Mouse (Mus musculus) liver, embryonic 13.5 days (tissue): ENCODE results near the gene Sorcs3. TPM values are rescaled to one million over a fixed set of nuclear protein-coding genes. Genes with fewer than 3 reads are reported as not detected.

Experiments
- ATAC-seq: fragments of 200-750 bp; cut with Nextera tagmentation; 2 replicates; pipeline ENCODE4 v1.8.0; 2017; ENCODE audit warnings: low read depth, mild to moderate bottlenecking, moderate number of reproducible peaks, moderate library complexity
- DNase-seq: peaks from one replicate; pipeline ENCODE4 v3.0.0; 2022
- H3K27ac ChIP-seq: fragments of 300-500 bp; sonication (generic); 2 replicates; pipeline ENCODE4 v1.5.1; 2015; ENCODE audit warnings: moderate library complexity, mild to moderate bottlenecking, inconsistent platforms
- H3K27me3 ChIP-seq: fragments of 300-500 bp; sonication (generic); 2 replicates; pipeline ENCODE4 v1.6.1; 2015; ENCODE audit warnings: mild to moderate bottlenecking, inconsistent platforms
- H3K36me3 ChIP-seq: fragments of 300-500 bp; sonication (generic); 2 replicates; pipeline ENCODE4 v1.6.1; 2015; ENCODE audit warnings: mild to moderate bottlenecking, inconsistent platforms
- H3K4me1 ChIP-seq: fragments of 300-500 bp; sonication (generic); replicated peaks from 2 replicates; pipeline ENCODE4 v1.6.1; 2015; ENCODE audit warnings: inconsistent platforms
- H3K4me2 ChIP-seq: fragments of 300-500 bp; sonication (generic); 2 replicates; pipeline ENCODE4 v1.6.1; 2015; ENCODE audit warnings: inconsistent platforms, mild to moderate bottlenecking, moderate library complexity
- H3K4me3 ChIP-seq: fragments of 300-500 bp; sonication (generic); replicated peaks from 2 replicates; pipeline ENCODE4 v1.5.1; 2015; ENCODE audit warnings: mild to moderate bottlenecking, inconsistent platforms
- H3K9ac ChIP-seq: fragments of 300-500 bp; sonication (generic); 2 replicates; pipeline ENCODE4 v1.6.1; 2015; ENCODE audit warnings: mild to moderate bottlenecking, inconsistent platforms
- H3K9me3 ChIP-seq: fragments of 300-500 bp; sonication (generic); replicated peaks from 2 replicates; pipeline ENCODE4 v1.6.1; 2016; ENCODE audit warnings: inconsistent platforms
- WGBS: fragments of 180-500 bp; shearing (Covaris S2); methylation state at CpG from one replicate; pipeline ENCODE4 v1.1.7; 2015; ENCODE audit not compliant: insufficient replicate concordance; 5-methylcytosine and 5-hydroxymethylcytosine counted together
- polyA plus RNA-seq: library from polyadenylated mRNA; unstranded; fragments of >200 nt; fragmentation: Nextera tagmentation; extraction: Ambion mirVana; gene quantifications from 2 replicates; pipeline ENCODE4 v1.2.1, GENCODE M21; 2015

Gene Sorcs3
- polyA plus RNA-seq, 1 experiment from 2014 or later: 0.13 TPM

DNA sequence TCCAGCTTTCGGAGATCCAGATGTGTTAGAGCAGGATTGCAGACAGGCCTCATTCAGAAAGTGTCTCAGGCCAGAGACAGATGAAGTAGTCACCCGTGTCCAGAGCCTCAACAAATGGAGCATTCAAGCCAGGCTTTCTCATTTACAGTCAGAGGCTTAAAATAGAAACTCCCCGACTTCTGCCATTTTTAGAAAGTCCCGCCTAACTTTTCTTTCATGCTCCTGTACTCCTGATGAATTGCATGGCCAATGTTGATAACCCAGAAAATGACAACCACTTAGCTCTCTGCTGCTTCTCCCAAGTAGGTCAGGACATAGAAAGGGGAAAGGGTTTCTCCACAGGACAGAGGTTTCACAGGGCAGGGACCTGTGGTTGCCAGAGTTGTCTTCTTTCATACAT lies 261.6 kb downstream of the Sorcs3 start:
- no peak overlapping the region for H3K27ac ChIP-seq
- ATAC-seq (no peak), DNase-seq (no peak)
- no peaks in the 10 kb centered on the region for H3K36me3 ChIP-seq
- H3K4me3 ChIP-seq: no peak overlapping the region
- no peaks in the 10 kb centered on the region for H3K4me1 ChIP-seq
- no peaks in the 10 kb centered on the region for H3K27me3 ChIP-seq
- H3K9me3 ChIP-seq: no peaks in the 10 kb centered on the region
- H3K9ac ChIP-seq: no peak overlapping the region
- H3K4me2 ChIP-seq: no peak overlapping the region
- 55% methylated on average over 4 of the region's 4 CpGs for WGBS

DNA sequence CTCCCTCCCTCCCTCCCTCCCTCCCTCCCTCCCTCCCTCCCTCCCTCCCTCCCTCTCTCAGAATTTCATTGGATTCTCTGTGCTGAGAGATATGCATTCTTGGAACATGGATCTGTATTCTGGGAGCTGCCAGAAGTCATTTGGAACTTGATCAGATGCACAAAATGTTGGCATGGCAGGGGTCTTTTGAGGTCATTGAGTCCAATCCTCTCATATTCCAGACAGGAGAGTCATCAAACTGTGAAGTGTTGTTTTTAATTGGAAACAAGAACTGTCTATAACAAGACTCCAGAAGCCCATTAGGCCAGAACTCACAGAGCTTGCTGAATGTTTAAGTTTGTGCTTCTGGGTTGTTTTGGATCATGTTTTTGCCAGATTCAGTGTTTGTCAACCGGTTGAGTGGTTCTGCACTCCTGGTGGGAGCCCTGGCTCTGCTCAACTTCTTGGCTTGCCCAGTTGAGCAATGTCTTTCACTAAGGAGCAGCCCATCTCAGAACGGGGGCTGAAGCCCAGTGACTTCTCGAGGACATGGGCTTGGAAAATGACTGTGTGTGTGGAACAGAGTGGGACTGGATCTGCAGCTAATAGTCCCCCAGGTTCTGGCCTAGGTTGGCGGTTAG lies 264.1 kb downstream of the Sorcs3 start:
- no peak for ATAC-seq
- no peak overlapping the region for H3K27ac ChIP-seq
- WGBS: 52% methylated on average over 4 of the region's 4 CpGs
- no peaks in the 10 kb centered on the region for H3K36me3 ChIP-seq
- no peaks in the 10 kb centered on the region for H3K4me1 ChIP-seq
- no peak overlapping the region for H3K9ac ChIP-seq
- no peaks in the 10 kb centered on the region for H3K27me3 ChIP-seq
- H3K9me3 ChIP-seq: no peaks in the 10 kb centered on the region
- no peak for DNase-seq
- no peak overlapping the region for H3K4me3 ChIP-seq
- H3K4me2 ChIP-seq: no peak overlapping the region

DNA sequence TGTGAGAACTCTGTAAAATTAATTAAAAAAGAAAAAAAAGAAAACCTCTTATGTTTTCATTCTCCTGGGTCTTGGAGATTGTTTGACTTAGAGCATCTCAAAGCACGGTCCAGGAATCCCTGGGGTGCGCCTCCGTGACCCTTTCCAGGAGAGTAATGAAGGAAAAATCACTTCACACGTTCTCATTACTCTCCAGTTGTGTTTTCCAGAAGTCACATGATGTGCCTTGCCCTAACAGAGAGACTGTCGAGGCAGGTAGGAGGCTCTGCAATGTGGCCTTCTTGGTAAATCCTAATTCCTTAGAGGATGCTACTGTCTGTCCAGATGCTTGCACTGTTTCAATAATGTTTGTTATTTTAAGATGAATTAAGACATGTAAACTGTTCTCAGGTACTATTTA lies 266.1 kb downstream of the Sorcs3 start:
- H3K4me2 ChIP-seq: no peak overlapping the region
- no peaks in the 10 kb centered on the region for H3K9me3 ChIP-seq
- DNase-seq (no peak), ATAC-seq (no peak)
- H3K36me3 ChIP-seq: no peaks in the 10 kb centered on the region
- no peaks in the 10 kb centered on the region for H3K27me3 ChIP-seq
- 60% methylated on average over 5 of the region's 5 CpGs for WGBS
- no peak overlapping the region for H3K9ac ChIP-seq
- no peaks in the 10 kb centered on the region for H3K4me1 ChIP-seq
- H3K27ac ChIP-seq: no peak overlapping the region
- H3K4me3 ChIP-seq: no peak overlapping the region

DNA sequence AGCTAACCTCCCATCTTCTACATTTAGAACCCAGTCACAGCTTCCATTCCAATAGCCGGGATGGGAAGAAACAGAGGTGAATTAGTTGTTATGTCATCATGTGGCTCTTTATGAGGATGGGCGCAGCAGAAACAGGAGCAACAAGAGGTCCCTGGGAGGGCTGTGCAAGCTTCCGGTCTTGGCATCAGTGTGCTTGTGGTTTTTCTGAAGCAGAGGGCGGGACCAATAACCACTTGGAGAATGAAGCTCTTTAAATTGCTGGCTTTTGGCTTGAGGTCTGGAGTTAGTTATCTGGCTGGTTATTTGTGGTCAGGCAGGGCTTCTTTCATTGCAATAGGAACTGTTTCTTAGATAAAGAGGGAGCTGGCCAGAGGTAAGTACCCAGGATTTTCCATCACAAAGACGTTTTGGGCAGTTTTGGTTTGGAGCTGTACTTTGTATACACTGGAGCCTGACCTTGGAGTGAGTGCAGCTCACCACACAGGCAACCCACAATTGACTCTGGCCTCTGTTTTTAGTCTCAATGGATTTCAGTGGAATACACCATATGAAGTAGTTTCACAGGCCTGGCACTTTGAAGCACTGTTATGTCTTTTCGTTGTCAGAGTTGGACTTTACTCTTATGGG lies 270.1 kb downstream of the Sorcs3 start:
- no peak for ATAC-seq
- H3K4me1 ChIP-seq: no peaks in the 10 kb centered on the region
- no peak for DNase-seq
- no peaks in the 10 kb centered on the region for H3K36me3 ChIP-seq
- no peak overlapping the region for H3K9ac ChIP-seq
- H3K27me3 ChIP-seq: no peaks in the 10 kb centered on the region
- no peak overlapping the region for H3K4me2 ChIP-seq
- H3K4me3 ChIP-seq: no peak overlapping the region
- no peaks in the 10 kb centered on the region for H3K9me3 ChIP-seq
- 42% methylated on average over 6 of the region's 6 CpGs for WGBS
- H3K27ac ChIP-seq: no peak overlapping the region

DNA sequence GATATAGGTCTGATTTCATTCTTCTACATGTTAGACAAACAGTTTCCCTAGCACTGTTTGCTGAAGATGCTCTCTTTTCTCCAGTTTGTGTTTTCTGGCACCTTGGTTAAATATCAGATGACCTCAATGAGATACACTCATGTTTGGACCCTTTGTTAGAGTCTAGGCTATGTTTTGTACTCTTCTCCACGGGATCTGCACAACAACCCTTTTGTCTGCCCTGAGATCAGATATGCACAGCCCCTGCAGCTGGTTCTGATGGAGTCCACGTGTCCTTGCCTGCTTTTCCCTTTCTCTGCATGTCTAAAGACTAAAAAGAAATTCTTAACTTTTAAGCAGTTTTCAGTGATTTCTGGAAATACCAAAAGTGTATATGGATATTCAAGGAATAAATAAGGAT lies 273.0 kb downstream of the Sorcs3 start:
- H3K27ac ChIP-seq: no peak overlapping the region
- no peaks in the 10 kb centered on the region for H3K27me3 ChIP-seq
- no peaks in the 10 kb centered on the region for H3K4me1 ChIP-seq
- H3K9ac ChIP-seq: no peak overlapping the region
- H3K36me3 ChIP-seq: no peaks in the 10 kb centered on the region
- no peak overlapping the region for H3K4me3 ChIP-seq
- no peak overlapping the region for H3K4me2 ChIP-seq
- WGBS: 37% methylated on average over 2 of the region's 2 CpGs
- no peaks in the 10 kb centered on the region for H3K9me3 ChIP-seq
- DNase-seq (no peak), ATAC-seq (no peak)

DNA sequence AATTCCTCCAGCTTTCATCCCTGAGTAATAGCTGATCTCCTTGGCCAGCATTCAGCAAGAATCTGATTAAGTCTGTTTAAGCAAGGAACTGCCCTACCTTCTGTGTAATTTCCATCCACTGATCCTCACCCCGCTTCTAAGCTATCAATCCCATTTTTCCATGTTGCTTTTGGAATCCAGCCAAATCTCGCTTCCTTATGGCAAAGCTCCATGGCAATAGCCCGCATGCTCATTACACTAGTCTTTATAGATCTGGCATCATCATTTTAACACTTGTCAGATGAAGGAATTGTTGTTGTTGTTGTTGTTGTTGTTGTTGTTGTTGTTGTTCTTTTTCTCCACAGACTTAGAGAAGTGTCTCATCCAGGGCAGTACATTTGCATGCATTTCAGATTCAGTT lies 277.1 kb downstream of the Sorcs3 start:
- ATAC-seq: no peak
- Histone ChIP-seq H3K27ac (no peak overlapping the region), H3K36me3 (no peaks in the 10 kb centered on the region), H3K9ac (no peak overlapping the region), H3K9me3 (no peaks in the 10 kb centered on the region), H3K4me3 (no peak overlapping the region), H3K27me3 (no peaks in the 10 kb centered on the region), H3K4me2 (no peak overlapping the region), H3K4me1 (no peaks in the 10 kb centered on the region)
- DNase-seq: no peak
- 49% methylated on average over 3 of the region's 3 CpGs for WGBS

DNA sequence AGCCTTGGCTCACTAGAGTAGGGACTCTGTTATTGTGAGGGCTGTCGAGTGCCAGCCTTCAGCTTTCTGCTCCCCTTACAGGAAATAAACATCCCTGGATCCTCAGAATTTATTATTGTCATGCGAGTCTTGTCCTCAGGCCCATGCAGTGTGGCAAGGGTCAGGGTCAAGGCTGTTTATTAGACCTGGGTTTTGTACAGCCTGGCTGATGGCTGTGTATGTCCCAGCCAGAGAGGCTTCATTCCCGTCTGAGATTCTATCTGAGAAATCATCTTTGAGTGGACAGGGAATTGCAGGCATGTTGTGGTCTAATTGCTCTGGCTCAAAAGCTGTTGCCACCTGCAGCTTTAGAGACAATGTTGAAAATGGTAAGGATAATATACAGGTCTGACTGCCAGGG lies 285.3 kb downstream of the Sorcs3 start:
- H3K9ac ChIP-seq: no peak overlapping the region
- no peaks in the 10 kb centered on the region for H3K4me1 ChIP-seq
- 61% methylated on average over 3 of the region's 3 CpGs for WGBS
- ATAC-seq (no peak), DNase-seq (no peak)
- H3K9me3 ChIP-seq: no peaks in the 10 kb centered on the region
- H3K27me3 ChIP-seq: no peaks in the 10 kb centered on the region
- H3K36me3 ChIP-seq: no peaks in the 10 kb centered on the region
- no peak overlapping the region for H3K4me3 ChIP-seq
- no peak overlapping the region for H3K27ac ChIP-seq
- H3K4me2 ChIP-seq: no peak overlapping the region

DNA sequence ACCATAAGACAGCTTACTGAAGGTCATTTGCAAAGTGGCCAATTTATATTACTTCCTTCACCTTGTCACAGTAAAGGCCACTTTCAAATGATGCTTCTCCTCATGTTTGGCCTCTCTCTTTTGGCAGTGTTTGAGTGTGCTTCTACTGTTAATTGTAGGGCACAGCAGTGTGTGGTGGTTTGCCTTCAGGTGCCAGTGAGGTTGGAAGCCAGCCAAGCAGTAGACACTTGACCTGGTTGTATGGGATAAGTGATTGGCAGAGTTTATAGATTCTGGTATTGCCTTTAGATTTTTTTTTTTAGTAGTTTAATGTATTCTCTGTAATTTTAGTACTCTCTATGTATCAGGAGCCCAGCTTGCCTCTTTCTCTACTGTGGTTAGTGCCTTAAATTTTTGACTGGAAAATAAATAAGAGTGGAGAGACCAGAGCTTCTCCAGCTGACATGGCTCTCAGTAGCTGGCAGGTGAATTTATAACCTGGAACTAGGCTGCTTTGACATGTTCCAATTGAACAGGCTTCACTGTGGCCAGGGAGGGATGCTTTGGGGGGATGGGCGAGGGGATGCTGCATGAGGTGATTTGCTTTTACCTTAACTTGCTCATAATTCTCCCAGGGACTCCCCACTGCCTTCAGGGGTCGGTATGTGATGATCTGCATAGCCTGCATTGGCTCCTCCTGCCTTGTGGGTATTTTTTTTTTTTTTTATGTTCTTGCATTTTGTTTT lies 298.2 kb downstream of the Sorcs3 start:
- Histone ChIP-seq H3K9me3 (no peaks in the 10 kb centered on the region), H3K4me3 (no peak overlapping the region), H3K4me1 (no peaks in the 10 kb centered on the region), H3K4me2 (no peak overlapping the region), H3K36me3 (no peaks in the 10 kb centered on the region), H3K9ac (no peak overlapping the region), H3K27ac (no peak overlapping the region), H3K27me3 (no peaks in the 10 kb centered on the region)
- 30% methylated on average over 2 of the region's 2 CpGs for WGBS
- DNase-seq: no peak
- no peak for ATAC-seq

DNA sequence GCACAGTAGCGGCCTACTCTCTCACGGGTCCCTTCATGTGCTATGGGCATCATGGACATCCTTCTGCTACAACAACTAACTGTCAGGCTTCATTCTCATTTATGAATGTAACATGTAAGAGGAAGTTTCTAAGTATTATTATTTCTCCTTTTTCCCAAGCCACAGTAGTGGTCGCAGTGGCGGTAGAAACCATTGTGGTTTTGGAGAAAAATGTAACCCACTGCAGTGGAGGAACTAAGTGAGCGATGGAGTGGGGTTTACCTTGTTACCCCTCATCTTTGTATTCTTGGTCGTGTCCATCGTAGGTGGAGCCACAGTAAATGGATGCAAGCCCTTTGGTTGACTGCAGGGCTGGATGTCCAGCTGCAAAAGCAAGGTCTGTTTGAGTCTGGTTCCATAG lies 318.0 kb downstream of the Sorcs3 start:
- Histone ChIP-seq H3K4me1 (no peaks in the 10 kb centered on the region), H3K27ac (no peak overlapping the region), H3K9ac (no peak overlapping the region), H3K4me3 (no peak overlapping the region), H3K36me3 (no peaks in the 10 kb centered on the region), H3K4me2 (no peak overlapping the region), H3K9me3 (peaks cover 3% of the 10 kb centered on the region; the same call in 1 of the 2 replicates), H3K27me3 (no peaks in the 10 kb centered on the region)
- no peak for DNase-seq
- 60% methylated on average over 7 of the region's 7 CpGs for WGBS
- no peak for ATAC-seq

DNA sequence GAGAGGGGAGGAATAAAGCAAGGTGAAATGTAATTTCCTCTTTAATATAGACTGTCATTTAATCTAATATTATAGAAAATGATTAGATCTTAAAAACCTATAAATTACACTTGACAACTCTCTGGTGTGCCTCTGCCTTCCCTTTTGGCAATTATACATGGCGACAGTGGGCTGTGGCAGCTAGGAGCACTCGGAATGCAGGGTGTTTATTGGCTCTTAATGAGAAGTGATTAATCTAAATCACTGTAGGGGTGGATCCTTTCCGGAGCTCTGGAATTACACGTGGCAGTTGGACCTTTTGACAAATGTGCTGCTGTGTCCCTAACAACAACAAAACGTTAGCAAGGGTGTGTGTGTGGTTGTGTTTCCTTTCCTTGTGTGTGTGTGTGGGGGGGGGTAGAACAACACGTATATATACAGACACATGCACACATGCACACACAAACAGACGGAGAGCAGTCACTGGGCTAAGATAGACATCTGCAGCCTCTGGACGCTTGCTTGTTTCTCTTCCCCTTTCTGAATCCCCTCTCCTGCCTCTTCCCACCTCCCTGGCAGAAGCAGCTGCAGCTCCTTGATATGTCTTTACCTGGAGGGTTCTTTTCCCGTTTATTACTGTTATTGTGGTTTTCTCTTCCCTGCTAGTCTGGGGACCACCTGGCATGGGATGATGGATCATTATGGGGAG lies 318.8 kb downstream of the Sorcs3 start:
- no peak for ATAC-seq

DNA sequence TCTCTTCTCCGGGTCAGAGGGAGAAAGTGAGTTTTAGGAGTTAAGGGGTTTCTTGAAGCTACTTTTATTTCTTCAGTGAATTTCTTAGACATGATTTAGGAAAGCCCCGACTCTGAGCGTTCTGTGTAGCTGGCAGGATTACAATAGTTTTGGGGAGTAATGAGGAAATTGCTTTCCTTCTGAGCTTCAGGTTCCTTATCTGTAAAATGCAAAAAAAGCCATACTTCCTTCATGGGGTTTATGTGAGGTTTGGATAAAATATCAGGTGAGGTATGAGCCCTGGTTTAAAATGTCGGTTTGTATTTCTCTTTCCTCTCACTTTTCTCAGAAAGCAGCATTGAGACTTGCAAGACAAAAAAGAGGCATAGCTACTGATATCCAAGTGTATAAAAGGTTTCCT lies 327.8 kb downstream of the Sorcs3 start:
- Histone ChIP-seq H3K27ac (no peak overlapping the region), H3K27me3 (no peaks in the 10 kb centered on the region), H3K4me1 (no peaks in the 10 kb centered on the region), H3K4me2 (no peak overlapping the region), H3K9me3 (no peaks in the 10 kb centered on the region), H3K4me3 (no peak overlapping the region), H3K9ac (no peak overlapping the region), H3K36me3 (no peaks in the 10 kb centered on the region)
- ATAC-seq: no peak
- WGBS: 56% methylated on average over 4 of the region's 4 CpGs
- DNase-seq: no peak

More for the DNA sequence above, 318.8 kb downstream of the Sorcs3 start:
- no peak for DNase-seq
- Histone ChIP-seq H3K27ac (no peak overlapping the region), H3K9ac (no peak overlapping the region), H3K27me3 (no peaks in the 10 kb centered on the region), H3K4me1 (no peaks in the 10 kb centered on the region), H3K9me3 (peaks cover 3% of the 10 kb centered on the region; the same call in 1 of the 2 replicates), H3K36me3 (no peaks in the 10 kb centered on the region), H3K4me2 (no peak overlapping the region), H3K4me3 (no peak overlapping the region)
- WGBS: 35% methylated on average over 9 of the region's 9 CpGs
